Mouse (Mus musculus): Measurements from ENCODE around the gene Tmem167. TPM values are rescaled to one million over a fixed set of nuclear protein-coding genes. Genes with fewer than 3 reads are reported as not detected.

Gene Tmem167
- polyA plus RNA-seq, 1 experiment from 2014 or later, result 56.3 TPM

Other genes starting within 250 kb of the Tmem167 start
- 15.4 and 16.4 TPM in 2 replicates for gene Xrcc4, start 485 bp downstream of the Tmem167 start, polyA plus RNA-seq (2016; fragmentation: Nextera tagmentation; extraction: Ambion mirVana)